Mouse (Mus musculus): ENCODE results near the gene E2f7. TPM values are rescaled to one million over a fixed set of nuclear protein-coding genes. Genes with fewer than 3 reads are reported as not detected.

The E2f7 gene
- polyA plus RNA-seq, 1 experiment from 2014 or later = 34.0 TPM

GRCm38 (mm10) chr10:110805025-110805740, 59.9 kb downstream of the E2f7 start:
- WGBS = 25% methylated on average over 5 of the region's 5 CpGs
- Histone ChIP-seq H3K9ac (replicated peaks; ENCODE audit: low read length) (no peak overlapping the region), H3K36me3 (replicated peaks; ENCODE audit: control insufficient read depth, insufficient read depth, low read depth, low read length) (no peaks in the 10 kb centered on the region), H3K4me3 (ENCODE audit: low read depth, low read length) (no peak overlapping the region), H3K27ac (replicated peaks; ENCODE audit: low read depth, low read length) (no peak overlapping the region), H3K9me3 (replicated peaks; ENCODE audit: control insufficient read depth, low read length) (no peaks in the 10 kb centered on the region), H3K4me1 (ENCODE audit: control insufficient read depth, insufficient read depth, low read length) (peaks cover 2% of the 10 kb centered on the region; the same call in 1 of the 2 replicates), H3K4me2 (ENCODE audit: low read depth, low read length) (no peak overlapping the region), H3K27me3 (ENCODE audit: control insufficient read depth, insufficient read depth, low read length) (no peaks in the 10 kb centered on the region)
- ATAC-seq (replicated peaks; ENCODE audit: insufficient number of reproducible peaks, low FRiP score, low TSS enrichment, low read depth) = no peak
- peak; percentile 43 for DNase-seq (ENCODE audit: low spot score)

- H3K4me3 ChIP-seq (ENCODE audit: low read depth, low read length) = no peak overlapping the region
- no peaks in the 10 kb centered on the region for H3K27me3 ChIP-seq (ENCODE audit: control insufficient read depth, insufficient read depth, low read length)
- 48% methylated on average over 8 of the region's 8 CpGs for WGBS
- no peak overlapping the region for H3K27ac ChIP-seq (replicated peaks; ENCODE audit: low read depth, low read length)
- no peak overlapping the region for H3K4me2 ChIP-seq (ENCODE audit: low read depth, low read length)
- ATAC-seq (replicated peaks; ENCODE audit: insufficient number of reproducible peaks, low FRiP score, low TSS enrichment, low read depth) (no peak), DNase-seq (ENCODE audit: low spot score) (peak; percentile 78)
- no peak overlapping the region for H3K9ac ChIP-seq (replicated peaks; ENCODE audit: low read length)
- H3K36me3 ChIP-seq (replicated peaks; ENCODE audit: control insufficient read depth, insufficient read depth, low read depth, low read length) = no peaks in the 10 kb centered on the region
- H3K4me1 ChIP-seq (ENCODE audit: control insufficient read depth, insufficient read depth, low read length) = peaks cover 2% of the 10 kb centered on the region; the same call in 1 of the 2 replicates
- no peaks in the 10 kb centered on the region for H3K9me3 ChIP-seq (replicated peaks; ENCODE audit: control insufficient read depth, low read length)
Measured at GRCm38 (mm10) chr10:110806471-110806870, 61.2 kb downstream of the E2f7 start.

GRCm38 (mm10) chr10:110810528-110810927, 65.3 kb downstream of the E2f7 start:
- no peak overlapping the region for H3K27ac ChIP-seq (replicated peaks; ENCODE audit: low read depth, low read length)
- no peak for ATAC-seq (replicated peaks; ENCODE audit: insufficient number of reproducible peaks, low FRiP score, low TSS enrichment, low read depth)

GRCm38 (mm10) chr10:110811209-110811861, 66.1 kb downstream of the E2f7 start:
- Histone ChIP-seq H3K9ac (replicated peaks; ENCODE audit: low read length) (no peak overlapping the region), H3K4me2 (ENCODE audit: low read depth, low read length) (no peak overlapping the region), H3K36me3 (replicated peaks; ENCODE audit: control insufficient read depth, insufficient read depth, low read depth, low read length) (no peaks in the 10 kb centered on the region), H3K9me3 (replicated peaks; ENCODE audit: control insufficient read depth, low read length) (no peaks in the 10 kb centered on the region), H3K4me1 (ENCODE audit: control insufficient read depth, insufficient read depth, low read length) (no peaks in the 10 kb centered on the region), H3K27ac (replicated peaks; ENCODE audit: low read depth, low read length) (no peak overlapping the region), H3K4me3 (ENCODE audit: low read depth, low read length) (no peak overlapping the region), H3K27me3 (ENCODE audit: control insufficient read depth, insufficient read depth, low read length) (no peaks in the 10 kb centered on the region)
- DNase-seq (ENCODE audit: low spot score) = no peak
- 84% methylated on average over 10 of the region's 10 CpGs for WGBS
- ATAC-seq (replicated peaks; ENCODE audit: insufficient number of reproducible peaks, low FRiP score, low TSS enrichment, low read depth) = no peak

More at GRCm38 (mm10) chr10:110810528-110810927, 65.3 kb downstream of the E2f7 start:
- Histone ChIP-seq H3K9ac (replicated peaks; ENCODE audit: low read length) (no peak overlapping the region), H3K36me3 (replicated peaks; ENCODE audit: control insufficient read depth, insufficient read depth, low read depth, low read length) (no peaks in the 10 kb centered on the region), H3K4me3 (ENCODE audit: low read depth, low read length) (no peak overlapping the region), H3K4me2 (ENCODE audit: low read depth, low read length) (no peak overlapping the region), H3K4me1 (ENCODE audit: control insufficient read depth, insufficient read depth, low read length) (no peaks in the 10 kb centered on the region; the same call in 1 of the 2 replicates), H3K9me3 (replicated peaks; ENCODE audit: control insufficient read depth, low read length) (no peaks in the 10 kb centered on the region), H3K27me3 (ENCODE audit: control insufficient read depth, insufficient read depth, low read length) (no peaks in the 10 kb centered on the region)
- WGBS = 79% methylated on average over 2 of the region's 2 CpGs
- DNase-seq (ENCODE audit: low spot score) = no peak

- Histone ChIP-seq H3K4me3 (ENCODE audit: low read depth, low read length) (no peak overlapping the region), H3K4me1 (ENCODE audit: control insufficient read depth, insufficient read depth, low read length) (no peaks in the 10 kb centered on the region), H3K27ac (replicated peaks; ENCODE audit: low read depth, low read length) (no peak overlapping the region), H3K9me3 (replicated peaks; ENCODE audit: control insufficient read depth, low read length) (no peaks in the 10 kb centered on the region), H3K27me3 (ENCODE audit: control insufficient read depth, insufficient read depth, low read length) (no peaks in the 10 kb centered on the region), H3K9ac (replicated peaks; ENCODE audit: low read length) (no peak overlapping the region), H3K36me3 (replicated peaks; ENCODE audit: control insufficient read depth, insufficient read depth, low read depth, low read length) (no peaks in the 10 kb centered on the region), H3K4me2 (ENCODE audit: low read depth, low read length) (no peak overlapping the region)
- ATAC-seq (replicated peaks; ENCODE audit: insufficient number of reproducible peaks, low FRiP score, low TSS enrichment, low read depth) (no peak), DNase-seq (ENCODE audit: low spot score) (no peak)
- WGBS = 53% methylated on average over 2 of the region's 2 CpGs
Measured at GRCm38 (mm10) chr10:110811862-110812225, 66.6 kb downstream of the E2f7 start.

- ATAC-seq (replicated peaks; ENCODE audit: insufficient number of reproducible peaks, low FRiP score, low TSS enrichment, low read depth) (no peak), DNase-seq (ENCODE audit: low spot score) (no peak)
- no peak overlapping the region for H3K27ac ChIP-seq (replicated peaks; ENCODE audit: low read depth, low read length)
- H3K4me3 ChIP-seq (ENCODE audit: low read depth, low read length) = no peak overlapping the region
- H3K36me3 ChIP-seq (replicated peaks; ENCODE audit: control insufficient read depth, insufficient read depth, low read depth, low read length) = no peaks in the 10 kb centered on the region
- no peak overlapping the region for H3K4me2 ChIP-seq (ENCODE audit: low read depth, low read length)
- no peaks in the 10 kb centered on the region for H3K27me3 ChIP-seq (ENCODE audit: control insufficient read depth, insufficient read depth, low read length)
- H3K4me1 ChIP-seq (ENCODE audit: control insufficient read depth, insufficient read depth, low read length) = no peaks in the 10 kb centered on the region
- no peaks in the 10 kb centered on the region for H3K9me3 ChIP-seq (replicated peaks; ENCODE audit: control insufficient read depth, low read length)
- no peak overlapping the region for H3K9ac ChIP-seq (replicated peaks; ENCODE audit: low read length)
- whole genome bisulfite sequencing = 74% methylated on average over 11 of the region's 11 CpGs
Measured at GRCm38 (mm10) chr10:110821139-110821538, 75.9 kb downstream of the E2f7 start.

GRCm38 (mm10) chr10:110821692-110822091, 76.5 kb downstream of the E2f7 start:
- Histone ChIP-seq H3K27ac (replicated peaks; ENCODE audit: low read depth, low read length) (no peak overlapping the region), H3K4me2 (ENCODE audit: low read depth, low read length) (no peak overlapping the region), H3K27me3 (ENCODE audit: control insufficient read depth, insufficient read depth, low read length) (no peaks in the 10 kb centered on the region), H3K36me3 (replicated peaks; ENCODE audit: control insufficient read depth, insufficient read depth, low read depth, low read length) (no peaks in the 10 kb centered on the region), H3K9ac (replicated peaks; ENCODE audit: low read length) (no peak overlapping the region), H3K9me3 (replicated peaks; ENCODE audit: control insufficient read depth, low read length) (no peaks in the 10 kb centered on the region), H3K4me1 (ENCODE audit: control insufficient read depth, insufficient read depth, low read length) (no peaks in the 10 kb centered on the region), H3K4me3 (ENCODE audit: low read depth, low read length) (no peak overlapping the region)
- WGBS = 86% methylated on average over 3 of the region's 3 CpGs
- ATAC-seq (replicated peaks; ENCODE audit: insufficient number of reproducible peaks, low FRiP score, low TSS enrichment, low read depth) (no peak), DNase-seq (ENCODE audit: low spot score) (no peak)

- H3K9ac ChIP-seq (replicated peaks; ENCODE audit: low read length) = no peak overlapping the region
- DNase-seq (ENCODE audit: low spot score) (peak; percentile 6), ATAC-seq (replicated peaks; ENCODE audit: insufficient number of reproducible peaks, low FRiP score, low TSS enrichment, low read depth) (no peak)
- H3K4me2 ChIP-seq (ENCODE audit: low read depth, low read length) = no peak overlapping the region
- no peaks in the 10 kb centered on the region for H3K9me3 ChIP-seq (replicated peaks; ENCODE audit: control insufficient read depth, low read length)
- no peaks in the 10 kb centered on the region for H3K27me3 ChIP-seq (ENCODE audit: control insufficient read depth, insufficient read depth, low read length)
- no peaks in the 10 kb centered on the region for H3K36me3 ChIP-seq (replicated peaks; ENCODE audit: control insufficient read depth, insufficient read depth, low read depth, low read length)
- H3K4me1 ChIP-seq (ENCODE audit: control insufficient read depth, insufficient read depth, low read length) = no peaks in the 10 kb centered on the region
- WGBS = 11% methylated on average over 6 of the region's 6 CpGs
- no peak overlapping the region for H3K4me3 ChIP-seq (ENCODE audit: low read depth, low read length)
- no peak overlapping the region for H3K27ac ChIP-seq (replicated peaks; ENCODE audit: low read depth, low read length)
Measured at GRCm38 (mm10) chr10:110832336-110832735, 87.1 kb downstream of the E2f7 start.
